Mouse (Mus musculus) embryonic facial prominence, embryonic 13.5 days (tissue): ENCODE results near the gene Sh3rf3. TPM values are rescaled to one million over a fixed set of nuclear protein-coding genes. Genes with fewer than 3 reads are reported as not detected.

ENCODE experiments used
- ATAC-seq: fragments of 200-750 bp; cut with Nextera tagmentation; 2 replicates; pipeline ENCODE4 v1.8.0; 2017; ENCODE audit warnings: low read depth; ENCODE audit not compliant: insufficient number of reproducible peaks, insufficient read depth, low FRiP score, low TSS enrichment
- H3K27ac ChIP-seq: fragments of 300-500 bp; sonication (generic); 2 replicates; pipeline ENCODE4 v1.5.1; 2015; ENCODE audit warnings: moderate library complexity, mild to moderate bottlenecking, inconsistent platforms
- H3K27me3 ChIP-seq: fragments of 300-500 bp; sonication (generic); 2 replicates; pipeline ENCODE4 v1.6.1; 2015; ENCODE audit warnings: mild to moderate bottlenecking, inconsistent platforms
- H3K36me3 ChIP-seq: fragments of 300-500 bp; sonication (generic); 2 replicates; pipeline ENCODE4 v1.6.1; 2015; ENCODE audit warnings: mild to moderate bottlenecking, inconsistent platforms
- H3K4me1 ChIP-seq: fragments of 300-500 bp; sonication (generic); 2 replicates; pipeline ENCODE4 v1.6.1; 2015; ENCODE audit warnings: inconsistent platforms
- H3K4me2 ChIP-seq: fragments of 300-500 bp; sonication (generic); 2 replicates; pipeline ENCODE4 v1.6.1; 2015; ENCODE audit warnings: moderate library complexity, mild to moderate bottlenecking, inconsistent platforms
- H3K4me3 ChIP-seq: fragments of 300-500 bp; sonication (generic); 2 replicates; pipeline ENCODE4 v1.5.1; 2015; ENCODE audit warnings: mild to moderate bottlenecking, inconsistent platforms
- H3K9ac ChIP-seq: fragments of 300-500 bp; sonication (generic); 2 replicates; pipeline ENCODE4 v1.6.1; 2015; ENCODE audit warnings: mild to moderate bottlenecking, inconsistent platforms
- H3K9me3 ChIP-seq: fragments of 300-500 bp; sonication (generic); 2 replicates; pipeline ENCODE4 v1.6.1; 2016; ENCODE audit warnings: inconsistent platforms
- WGBS: fragments of 180-500 bp; shearing (Covaris S2); methylation state at CpG from one replicate; pipeline ENCODE4 v1.1.7; 2015; ENCODE audit warnings: mixed read lengths; 5-methylcytosine and 5-hydroxymethylcytosine counted together
- polyA plus RNA-seq: library from polyadenylated mRNA; unstranded; fragments of >200 nt; fragmentation: Nextera tagmentation; extraction: Ambion mirVana; gene quantifications from 2 replicates; pipeline ENCODE4 v1.2.1, GENCODE M21; 2015

The Sh3rf3 gene
- polyA plus RNA-seq, 1 experiment from 2014 or later = 3.3 TPM

DNA sequence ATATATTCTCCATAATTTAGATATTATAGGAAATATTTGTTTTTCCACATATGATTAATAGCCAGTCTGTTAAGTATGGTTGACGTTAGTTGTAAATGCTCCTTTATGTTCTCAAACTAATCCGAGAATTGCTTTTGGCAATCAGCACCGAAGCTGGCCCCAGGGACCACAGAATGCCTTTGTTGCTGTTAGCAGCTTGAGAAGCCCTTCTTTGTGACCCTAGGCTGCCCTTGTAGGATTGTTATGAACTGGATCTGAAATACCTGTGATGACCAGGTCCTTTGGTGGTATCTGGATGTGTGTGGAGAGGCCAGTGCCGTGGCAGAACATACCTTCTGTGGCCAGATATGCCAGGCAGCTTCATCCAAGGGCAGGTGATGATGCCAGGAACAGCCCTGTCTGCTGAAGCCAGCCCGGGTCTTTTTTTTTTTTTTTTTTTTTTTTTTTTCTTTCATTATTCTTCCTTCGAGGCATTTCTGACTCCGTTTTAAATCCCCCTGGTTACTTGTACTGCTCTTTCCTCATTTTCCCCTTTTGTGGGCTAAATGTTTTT lies 10.9 kb downstream of the Sh3rf3 start:
- H3K4me2 ChIP-seq = no peak overlapping the region
- H3K4me1 ChIP-seq = 0 out of 2 replicates have a peak, but pooled peaks cover 7% of the 10 kb centered on the region
- no peak overlapping the region for H3K4me3 ChIP-seq
- H3K27me3 ChIP-seq = no peaks in the 10 kb centered on the region
- H3K36me3 ChIP-seq = no peaks in the 10 kb centered on the region
- H3K9me3 ChIP-seq = no peaks in the 10 kb centered on the region
- 48% methylated on average over 7 of the region's 7 CpGs for WGBS
- no peak for ATAC-seq
- H3K9ac ChIP-seq = no peak overlapping the region
- no peak overlapping the region for H3K27ac ChIP-seq

DNA sequence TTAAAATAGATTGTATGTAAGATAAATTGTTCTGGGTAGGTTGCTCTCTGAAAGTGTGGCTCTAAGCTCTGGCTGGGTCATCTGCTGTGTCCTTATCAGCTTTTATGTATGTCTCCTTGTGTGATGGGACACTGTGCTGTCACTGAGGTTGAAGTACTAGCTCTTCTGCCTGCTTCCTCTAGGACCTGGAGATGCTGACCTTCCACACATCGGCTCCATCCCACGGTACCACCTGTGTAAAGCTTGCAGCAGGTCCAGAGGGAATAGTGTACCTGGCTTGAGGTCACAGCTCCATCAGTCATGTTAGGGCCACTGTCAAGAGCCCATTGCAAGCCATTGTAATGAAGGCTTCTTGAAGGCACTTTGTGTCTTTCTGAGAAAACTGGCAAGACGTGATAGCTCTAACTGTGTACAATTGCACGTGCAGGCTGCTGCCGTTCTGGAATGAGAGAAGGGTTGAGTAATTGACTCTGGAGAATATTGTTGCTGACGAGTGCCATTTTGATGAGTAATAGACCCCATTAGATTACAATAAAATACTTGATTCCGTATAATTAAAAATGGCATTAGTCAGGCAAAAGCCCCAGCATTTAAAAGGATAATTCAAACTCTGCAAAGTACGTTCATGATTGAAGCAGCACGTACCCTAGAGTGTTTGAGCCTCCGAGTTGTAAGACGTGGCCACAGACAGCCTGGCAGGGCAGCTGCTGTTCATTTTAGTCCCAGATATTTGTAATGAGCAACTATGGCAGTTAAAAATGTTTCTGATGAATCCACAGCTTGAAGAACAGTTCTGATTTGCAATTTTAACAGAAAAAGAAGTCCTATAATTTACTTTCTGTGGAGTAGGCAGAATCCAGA lies 16.3 kb downstream of the Sh3rf3 start:
- Histone ChIP-seq H3K9ac (no peak overlapping the region), H3K4me2 (no peak overlapping the region), H3K9me3 (no peaks in the 10 kb centered on the region), H3K27ac (no peak overlapping the region), H3K4me1 (peaks cover 19% of the 10 kb centered on the region), H3K36me3 (no peaks in the 10 kb centered on the region), H3K4me3 (no peak overlapping the region), H3K27me3 (peaks cover 2% of the 10 kb centered on the region; the same call in 1 of the 2 replicates)
- ATAC-seq = no peak
- WGBS = 71% methylated on average over 11 of the region's 11 CpGs

DNA sequence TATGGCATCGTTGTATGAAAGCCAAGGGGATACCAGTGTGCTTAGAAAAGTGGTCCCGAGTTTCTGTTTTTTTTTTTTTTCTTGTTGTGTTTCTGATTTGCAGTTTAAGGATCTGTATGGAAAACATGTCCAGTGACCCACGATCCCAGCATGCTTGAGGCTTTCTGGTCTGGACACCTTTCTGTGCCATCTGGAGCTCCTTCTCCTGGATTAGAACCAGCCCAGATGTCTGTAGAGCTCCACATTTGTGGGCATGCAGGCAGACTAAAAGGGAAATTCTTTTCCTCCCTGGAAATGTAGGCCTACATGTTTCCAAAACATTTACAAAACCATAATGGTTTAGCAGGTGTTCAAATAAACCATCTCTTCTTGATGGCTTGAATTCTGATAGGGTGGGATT lies 20.0 kb downstream of the Sh3rf3 start:
- no peak for ATAC-seq
- Histone ChIP-seq H3K4me3 (no peak overlapping the region), H3K9ac (no peak overlapping the region), H3K27me3 (peaks cover 2% of the 10 kb centered on the region; the same call in 1 of the 2 replicates), H3K27ac (no peak overlapping the region), H3K4me2 (no peak overlapping the region), H3K4me1 (peaks cover 14% of the 10 kb centered on the region), H3K36me3 (no peaks in the 10 kb centered on the region), H3K9me3 (no peaks in the 10 kb centered on the region)
- 66% methylated on average over 3 of the region's 3 CpGs for WGBS

DNA sequence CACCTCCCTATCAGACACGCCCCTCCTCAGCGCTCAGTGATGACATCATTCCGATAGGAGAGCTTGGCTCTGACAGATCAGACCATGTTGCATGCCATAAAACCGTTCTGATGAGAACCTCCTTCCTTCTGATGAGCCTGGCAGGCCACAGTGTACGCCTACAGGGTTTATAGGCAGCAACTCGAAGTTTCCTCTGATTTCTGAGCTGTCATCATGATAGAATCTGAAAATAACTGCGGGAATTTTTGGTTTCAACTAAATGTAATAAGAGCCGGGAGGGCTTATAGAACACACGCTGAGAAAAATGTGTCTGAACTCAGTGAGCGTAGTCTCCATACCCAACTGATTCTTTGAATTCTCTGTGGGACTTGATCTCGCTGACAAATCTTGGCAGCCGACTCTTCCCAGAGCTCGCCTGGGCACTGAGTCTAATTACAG lies 20.6 kb downstream of the Sh3rf3 start:
- Histone ChIP-seq H3K27me3 (peaks cover 2% of the 10 kb centered on the region; the same call in 1 of the 2 replicates), H3K9me3 (no peaks in the 10 kb centered on the region), H3K4me2 (no peak overlapping the region), H3K4me3 (no peak overlapping the region), H3K36me3 (no peaks in the 10 kb centered on the region), H3K27ac (no peak overlapping the region), H3K9ac (no peak overlapping the region), H3K4me1 (peaks cover 14% of the 10 kb centered on the region)
- 29% methylated on average over 13 of the region's 13 CpGs for WGBS
- ATAC-seq = peak; percentile 69; the same call in 1 of the 2 replicates

DNA sequence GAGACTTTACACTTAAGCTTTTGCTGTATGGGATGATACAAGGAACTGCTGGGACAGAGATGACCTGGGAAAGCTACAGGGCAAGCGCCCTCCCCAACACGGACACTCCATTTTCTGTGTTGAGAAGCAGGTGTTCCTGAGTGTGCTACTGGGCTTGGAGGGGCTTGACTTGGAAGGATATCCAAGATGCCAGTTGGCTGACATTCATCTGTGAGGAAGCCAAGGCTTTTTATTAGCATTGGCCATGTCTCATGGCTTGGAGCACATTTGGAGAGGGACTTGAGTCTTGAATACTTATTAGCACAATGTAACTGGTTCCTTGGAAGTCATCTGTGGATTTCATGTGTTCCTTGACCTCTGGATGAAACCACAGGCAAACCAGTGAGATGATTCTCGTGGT lies 23.2 kb downstream of the Sh3rf3 start:
- H3K4me1 ChIP-seq = peaks cover 14% of the 10 kb centered on the region
- no peaks in the 10 kb centered on the region for H3K27me3 ChIP-seq
- no peaks in the 10 kb centered on the region for H3K9me3 ChIP-seq
- WGBS = 87% methylated on average over 3 of the region's 3 CpGs
- no peak overlapping the region for H3K27ac ChIP-seq
- no peak overlapping the region for H3K4me3 ChIP-seq
- no peaks in the 10 kb centered on the region for H3K36me3 ChIP-seq
- ATAC-seq = no peak
- no peak overlapping the region for H3K9ac ChIP-seq
- no peak overlapping the region for H3K4me2 ChIP-seq

DNA sequence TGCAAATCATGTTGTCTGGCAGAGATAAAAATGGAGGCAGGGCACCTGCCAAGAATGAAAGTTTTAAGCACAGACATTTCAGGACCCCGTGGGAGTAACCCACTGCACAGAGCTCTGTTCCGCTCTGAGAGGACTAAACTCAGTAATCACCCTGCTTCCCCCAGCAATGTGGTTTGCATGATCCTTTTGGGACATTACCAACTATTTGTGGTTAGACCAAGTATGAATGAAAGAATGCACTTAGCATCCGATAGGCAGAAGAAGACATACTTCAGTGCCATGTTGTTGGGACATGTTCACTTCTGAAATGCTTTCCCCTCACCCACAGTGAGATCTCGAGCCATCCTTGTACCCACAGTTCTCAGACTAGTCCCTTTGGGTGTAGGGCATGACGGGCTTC lies 24.3 kb downstream of the Sh3rf3 start:
- Histone ChIP-seq H3K36me3 (no peaks in the 10 kb centered on the region), H3K9ac (no peak overlapping the region), H3K4me2 (no peak overlapping the region), H3K27ac (no peak overlapping the region), H3K9me3 (no peaks in the 10 kb centered on the region), H3K27me3 (no peaks in the 10 kb centered on the region), H3K4me3 (no peak overlapping the region), H3K4me1 (peaks cover 13% of the 10 kb centered on the region)
- 59% methylated on average over 5 of the region's 5 CpGs for WGBS
- ATAC-seq = no peak

DNA sequence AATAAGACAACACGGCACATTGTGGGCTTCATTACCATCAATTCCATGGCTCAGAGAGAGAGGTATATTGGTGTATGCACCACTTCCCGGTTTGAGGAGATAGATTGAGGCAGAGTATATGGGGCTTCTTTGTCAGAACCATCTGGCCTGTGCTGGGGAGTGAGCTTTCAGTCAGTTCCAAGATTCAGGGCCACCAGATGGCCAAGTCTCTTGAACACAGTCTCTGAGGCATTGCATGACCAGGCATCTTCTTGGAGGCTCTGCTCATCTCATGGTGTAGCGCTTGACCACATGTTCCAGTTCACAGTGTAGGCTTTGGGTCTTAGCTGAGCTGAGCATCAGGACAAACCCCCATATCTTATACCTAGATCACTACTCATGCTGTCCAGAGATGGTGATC lies 28.8 kb downstream of the Sh3rf3 start:
- H3K9me3 ChIP-seq = no peaks in the 10 kb centered on the region
- H3K9ac ChIP-seq = no peak overlapping the region
- H3K4me2 ChIP-seq = no peak overlapping the region
- WGBS = 84% methylated on average over 3 of the region's 3 CpGs
- no peak overlapping the region for H3K4me3 ChIP-seq
- no peak for ATAC-seq
- no peak overlapping the region for H3K27ac ChIP-seq
- H3K27me3 ChIP-seq = no peaks in the 10 kb centered on the region
- H3K36me3 ChIP-seq = no peaks in the 10 kb centered on the region
- H3K4me1 ChIP-seq = no peaks in the 10 kb centered on the region

DNA sequence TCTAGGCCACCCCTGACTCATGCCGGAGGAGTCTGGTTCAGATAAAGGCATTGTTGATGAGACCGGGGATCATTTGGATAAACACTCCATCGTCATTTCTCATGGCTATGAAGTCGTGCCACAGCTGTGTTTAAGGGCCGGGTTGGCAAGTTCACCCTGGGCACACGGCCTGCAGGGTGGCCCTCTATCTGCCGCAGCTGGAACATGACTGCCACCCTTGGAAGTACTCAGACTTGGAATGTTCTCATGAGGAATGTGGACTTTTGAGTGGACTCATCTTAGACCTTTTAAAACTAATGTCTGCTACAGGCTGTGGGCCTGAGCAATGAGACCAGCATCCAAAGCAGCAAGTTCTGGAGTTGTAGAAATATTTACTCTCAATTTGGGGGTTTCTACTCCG lies 29.9 kb downstream of the Sh3rf3 start:
- H3K4me2 ChIP-seq = no peak overlapping the region
- H3K36me3 ChIP-seq = no peaks in the 10 kb centered on the region
- H3K27me3 ChIP-seq = no peaks in the 10 kb centered on the region
- H3K9me3 ChIP-seq = no peaks in the 10 kb centered on the region
- ATAC-seq = no peak
- H3K4me3 ChIP-seq = no peak overlapping the region
- H3K4me1 ChIP-seq = no peaks in the 10 kb centered on the region
- 71% methylated on average over 8 of the region's 8 CpGs for WGBS
- H3K27ac ChIP-seq = no peak overlapping the region
- no peak overlapping the region for H3K9ac ChIP-seq

DNA sequence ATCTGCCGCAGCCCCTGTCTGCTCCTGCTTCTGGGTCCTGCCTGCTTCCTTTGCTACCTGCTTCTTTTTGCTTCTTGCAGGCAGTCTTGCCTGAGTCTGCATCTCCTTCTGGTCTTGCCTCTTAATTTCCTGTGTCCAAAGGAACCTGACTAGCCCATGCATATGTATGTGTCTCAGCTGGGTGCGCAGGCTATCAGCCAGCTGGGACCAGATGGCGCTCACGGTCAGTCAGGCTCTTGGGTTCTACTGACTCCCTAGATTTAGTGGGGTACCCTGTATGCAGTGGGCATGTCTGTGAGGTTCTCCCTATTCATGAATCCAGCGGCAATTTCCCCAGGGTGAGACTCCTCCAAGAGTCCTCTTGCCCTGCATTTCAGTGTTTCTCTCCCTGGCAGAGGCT lies 35.0 kb downstream of the Sh3rf3 start:
- no peak overlapping the region for H3K27ac ChIP-seq
- no peak overlapping the region for H3K4me3 ChIP-seq
- no peaks in the 10 kb centered on the region for H3K27me3 ChIP-seq
- ATAC-seq = no peak
- no peaks in the 10 kb centered on the region for H3K36me3 ChIP-seq
- H3K9ac ChIP-seq = no peak overlapping the region
- no peak overlapping the region for H3K4me2 ChIP-seq
- 74% methylated on average over 5 of the region's 5 CpGs for WGBS
- no peaks in the 10 kb centered on the region for H3K9me3 ChIP-seq
- no peaks in the 10 kb centered on the region for H3K4me1 ChIP-seq

DNA sequence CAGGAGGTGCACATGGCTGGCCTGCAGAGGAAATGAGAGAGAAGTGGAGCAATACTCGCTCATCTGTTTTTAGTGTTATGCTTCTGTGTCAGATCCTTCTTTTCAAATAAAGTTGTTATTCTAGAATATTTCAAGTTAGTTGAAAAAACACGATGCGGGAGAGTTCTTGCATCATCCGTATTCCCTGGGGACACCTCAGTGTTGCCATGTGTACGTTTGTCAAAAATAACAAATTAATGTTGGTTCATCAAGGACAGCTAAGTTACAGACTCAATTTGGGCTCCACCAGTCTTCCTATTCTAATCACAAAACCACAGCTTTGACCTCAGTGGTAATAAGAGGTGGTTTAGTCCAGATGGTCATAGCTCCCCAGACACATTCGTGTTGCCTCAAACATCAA lies 35.4 kb downstream of the Sh3rf3 start:
- H3K9me3 ChIP-seq = no peaks in the 10 kb centered on the region
- no peak overlapping the region for H3K4me2 ChIP-seq
- H3K27me3 ChIP-seq = no peaks in the 10 kb centered on the region
- H3K4me3 ChIP-seq = no peak overlapping the region
- 56% methylated on average over 6 of the region's 6 CpGs for WGBS
- no peak for ATAC-seq
- H3K27ac ChIP-seq = no peak overlapping the region
- no peaks in the 10 kb centered on the region for H3K4me1 ChIP-seq
- no peak overlapping the region for H3K9ac ChIP-seq
- H3K36me3 ChIP-seq = no peaks in the 10 kb centered on the region

DNA sequence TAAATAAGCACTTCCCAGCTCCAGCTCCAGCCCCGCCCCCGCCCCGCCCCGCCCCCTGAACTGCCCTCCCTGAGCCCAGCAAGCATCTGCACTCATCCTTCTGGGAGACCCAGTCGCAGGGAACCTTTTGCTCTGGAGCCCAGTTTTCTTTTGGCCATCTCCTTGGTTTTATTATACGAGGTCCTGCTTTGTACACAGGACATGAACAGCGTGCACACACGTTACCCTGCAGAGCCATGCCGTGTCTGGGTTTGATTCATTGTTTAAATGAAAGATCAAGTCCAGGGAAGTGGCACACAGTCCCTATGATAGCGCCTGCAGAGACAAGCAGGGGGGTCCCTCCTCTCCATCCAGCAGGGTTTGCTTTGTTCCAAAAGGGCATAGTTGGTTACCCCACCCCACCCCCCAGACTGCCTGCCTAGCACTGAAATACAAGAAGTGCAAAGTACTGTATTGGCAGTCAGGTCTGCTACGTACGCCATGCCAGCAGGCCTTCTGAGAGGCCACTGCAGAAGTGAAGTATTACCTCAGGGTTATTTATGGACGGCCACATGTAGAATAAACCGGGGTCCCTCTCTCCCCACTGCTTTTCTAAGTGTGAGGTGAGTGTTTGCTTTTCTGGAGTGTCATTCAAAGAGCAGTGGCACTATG lies 41.5 kb downstream of the Sh3rf3 start:
- no peak overlapping the region for H3K9ac ChIP-seq
- no peak overlapping the region for H3K4me3 ChIP-seq
- H3K9me3 ChIP-seq = no peaks in the 10 kb centered on the region
- peaks cover 20% of the 10 kb centered on the region for H3K4me1 ChIP-seq
- no peaks in the 10 kb centered on the region for H3K36me3 ChIP-seq
- no peaks in the 10 kb centered on the region for H3K27me3 ChIP-seq
- H3K4me2 ChIP-seq = peak overlapping the region; percentile 26
- WGBS = 12% methylated on average over 14 of the region's 14 CpGs
- ATAC-seq = no peak
- H3K27ac ChIP-seq = no peak overlapping the region
